Mouse (Mus musculus) testis, adult 2 months (tissue): Measurements from ENCODE around the gene Zbtb45. TPM values are rescaled to one million over a fixed set of nuclear protein-coding genes. Genes with fewer than 3 reads are reported as not detected.

ENCODE experiments used
- H3K27ac ChIP-seq: fragments of 200-500 bp; 2 replicates; pipeline ENCODE4 v1.5.1; 2012; ENCODE audit warnings: low read depth, low read length; ENCODE audit not compliant: control insufficient read depth, insufficient read depth
- H3K27me3 ChIP-seq: fragments of 200-500 bp; 2 replicates; pipeline ENCODE4 v1.6.1; 2012; ENCODE audit warnings: mild to moderate bottlenecking, low read length, moderate library complexity; ENCODE audit not compliant: control insufficient read depth, insufficient read depth
- H3K36me3 ChIP-seq: fragments of 200-500 bp; 2 replicates; pipeline ENCODE4 v1.6.1; 2012; ENCODE audit warnings: mild to moderate bottlenecking, low read length; ENCODE audit not compliant: control insufficient read depth, insufficient read depth
- H3K4me1 ChIP-seq: fragments of 200-500 bp; 2 replicates; pipeline ENCODE4 v1.6.1; 2012; ENCODE audit warnings: low read length; ENCODE audit not compliant: control insufficient read depth, insufficient read depth
- H3K4me3 ChIP-seq: fragments of 200-500 bp; 2 replicates; pipeline ENCODE4 v1.5.1; 2012; ENCODE audit warnings: low read depth, mild to moderate bottlenecking, low read length, moderate library complexity, mixed read lengths; ENCODE audit not compliant: control insufficient read depth
- CTCF ChIP-seq: fragments of 200-500 bp; IDR thresholded peaks from 2 replicates; pipeline ENCODE4 v1.5.1; 2012; ENCODE audit warnings: low read depth, mild to moderate bottlenecking, inconsistent platforms, low read length, moderate library complexity; ENCODE audit not compliant: control insufficient read depth, insufficient read depth, insufficient replicate concordance
- POLR2A ChIP-seq: fragments of 200-500 bp; IDR thresholded peaks from 2 replicates; pipeline ENCODE4 v1.6.1; 2012; ENCODE audit warnings: low read depth, mild to moderate bottlenecking, inconsistent platforms, low read length, moderate library complexity; ENCODE audit not compliant: control insufficient read depth
- polyA plus RNA-seq: library from polyadenylated mRNA; depleted of rRNA; stranded (reverse); fragments of >200 nt; gene quantifications from 2 replicates; pipeline ENCODE4 v1.2.3, GENCODE M21; 2012

Gene Zbtb45
- polyA plus RNA-seq, 1 experiment: 4.3 TPM

GRCm38 (mm10) chr7:12995862-12996261, 14.0 kb downstream of the Zbtb45 start:
- Histone ChIP-seq H3K36me3 (no peaks in the 10 kb centered on the region), H3K4me1 (no peaks in the 10 kb centered on the region; the same call in none of the 2 replicates), H3K27ac (no peak overlapping the region), H3K4me3 (no peak overlapping the region), H3K27me3 (no peaks in the 10 kb centered on the region)
- TF ChIP-seq POLR2A (no peak), CTCF (no peak)

- Histone ChIP-seq H3K36me3 (no peaks in the 10 kb centered on the region), H3K4me3 (no peak overlapping the region), H3K4me1 (peaks cover 2% of the 10 kb centered on the region), H3K27ac (no peak overlapping the region), H3K27me3 (no peaks in the 10 kb centered on the region)
- TF ChIP-seq POLR2A (no peak), CTCF (no peak)
These were observed 16.7 kb downstream of the Zbtb45 start for GRCm38 (mm10) chr7:12993148-12993547.

GRCm38 (mm10) chr7:12992222-12992621, 17.6 kb downstream of the Zbtb45 start:
- Histone ChIP-seq H3K4me3 (no peak overlapping the region), H3K4me1 (peaks cover 2% of the 10 kb centered on the region), H3K36me3 (no peaks in the 10 kb centered on the region), H3K27ac (no peak overlapping the region), H3K27me3 (no peaks in the 10 kb centered on the region)
- TF ChIP-seq CTCF: no peak
- no peak for TF ChIP-seq POLR2A

GRCm38 (mm10) chr7:12987409-12988189, 22.2 kb downstream of the Zbtb45 start:
- no peak overlapping the region for H3K4me3 ChIP-seq
- TF ChIP-seq CTCF (no peak), POLR2A (no peak)

GRCm38 (mm10) chr7:12986906-12987305, 22.9 kb downstream of the Zbtb45 start:
- Histone ChIP-seq H3K36me3 (no peaks in the 10 kb centered on the region; the same call in 1 of the 2 replicates), H3K4me1 (peaks cover 2% of the 10 kb centered on the region), H3K27ac (no peak overlapping the region), H3K27me3 (no peaks in the 10 kb centered on the region), H3K4me3 (no peak overlapping the region)
- no peak for TF ChIP-seq CTCF
- no peak for TF ChIP-seq POLR2A

More at GRCm38 (mm10) chr7:12987409-12988189, 22.2 kb downstream of the Zbtb45 start:
- H3K27ac ChIP-seq: no peak overlapping the region
- H3K27me3 ChIP-seq: no peaks in the 10 kb centered on the region
- no peaks in the 10 kb centered on the region; the same call in 1 of the 2 replicates for H3K36me3 ChIP-seq
- peaks cover 2% of the 10 kb centered on the region for H3K4me1 ChIP-seq

GRCm38 (mm10) chr7:12985724-12986123, 24.1 kb downstream of the Zbtb45 start:
- H3K27me3 ChIP-seq: no peaks in the 10 kb centered on the region
- H3K4me1 ChIP-seq: peaks cover 2% of the 10 kb centered on the region
- TF ChIP-seq CTCF (no peak), POLR2A (no peak)
- no peak overlapping the region for H3K4me3 ChIP-seq
- H3K27ac ChIP-seq: no peak overlapping the region
- H3K36me3 ChIP-seq: no peaks in the 10 kb centered on the region; the same call in 1 of the 2 replicates

- Histone ChIP-seq H3K4me3 (no peak overlapping the region), H3K27me3 (no peaks in the 10 kb centered on the region), H3K27ac (no peak overlapping the region), H3K36me3 (no peaks in the 10 kb centered on the region; the same call in 1 of the 2 replicates), H3K4me1 (peaks cover 9% of the 10 kb centered on the region)
- TF ChIP-seq CTCF (no peak), POLR2A (no peak)
These were observed 29.5 kb downstream of the Zbtb45 start for GRCm38 (mm10) chr7:12980291-12980690.

- Histone ChIP-seq H3K27ac (no peak overlapping the region), H3K4me1 (peaks cover 9% of the 10 kb centered on the region), H3K27me3 (no peaks in the 10 kb centered on the region), H3K36me3 (no peaks in the 10 kb centered on the region; the same call in 1 of the 2 replicates), H3K4me3 (no peak overlapping the region)
- no peak for TF ChIP-seq POLR2A
- no peak for TF ChIP-seq CTCF
These were observed 30.1 kb downstream of the Zbtb45 start for GRCm38 (mm10) chr7:12979776-12980175.
